Mouse (Mus musculus): ENCODE data around the gene Tle2.
A peak's percentile ranks its signal among the peaks of the same experiment; 100 is the strongest.

The Tle2 gene

DNA sequence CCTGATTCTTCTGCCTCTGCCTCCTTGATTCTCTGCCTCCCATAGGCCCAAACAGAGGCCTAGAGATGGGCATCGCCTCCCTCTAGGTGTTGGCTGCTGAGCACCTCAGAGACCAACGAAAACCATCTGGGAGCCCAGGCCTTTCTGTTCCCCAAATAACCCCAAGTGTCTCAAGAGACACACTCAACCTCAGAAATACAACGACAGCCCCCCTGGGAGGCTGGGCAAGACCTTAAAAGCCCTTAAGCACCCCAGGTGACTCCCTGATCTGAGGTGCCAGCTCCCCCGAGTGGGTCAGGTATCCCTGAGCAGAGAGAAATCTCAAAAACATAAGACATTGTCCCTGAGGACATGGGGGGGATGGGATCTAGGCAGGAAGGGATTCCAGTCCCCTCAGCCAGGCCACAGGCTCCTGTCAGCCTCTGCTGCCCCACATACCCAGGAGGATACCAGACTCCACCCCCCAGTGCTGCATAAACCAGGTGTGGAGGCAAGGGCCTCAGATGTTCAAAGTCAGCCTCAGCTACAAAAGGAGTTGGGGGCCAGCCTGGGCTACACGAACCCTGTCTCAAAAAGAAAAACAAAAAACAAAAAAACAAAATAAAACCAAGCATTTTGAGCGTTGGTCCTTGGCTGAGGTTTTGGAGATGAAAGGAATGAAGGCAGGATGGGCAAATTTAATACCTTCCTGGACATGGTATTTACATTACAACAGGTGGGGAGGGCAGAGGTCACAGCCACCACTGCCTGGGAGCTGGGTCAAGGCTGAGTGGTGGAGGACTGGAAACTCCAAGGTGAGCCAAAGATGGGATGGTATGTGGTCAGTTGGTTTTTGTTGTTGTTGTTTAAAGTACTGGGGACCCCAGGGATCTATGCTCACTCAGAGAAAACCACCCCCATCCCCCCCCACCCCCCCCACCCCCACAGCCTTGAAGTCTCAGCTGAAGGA, 20.3 kb upstream of the Tle2 start:
- DNase-seq (ENCODE audit: low read depth in 1 of 2, low spot score in 2 of 2), result no peak

- no peak for DNase-seq (ENCODE audit: low read depth in 1 of 2, low spot score in 2 of 2)
Observed at GRCm38 (mm10) chr10:81556282-81556681, 18.1 kb upstream of the Tle2 start.

DNA sequence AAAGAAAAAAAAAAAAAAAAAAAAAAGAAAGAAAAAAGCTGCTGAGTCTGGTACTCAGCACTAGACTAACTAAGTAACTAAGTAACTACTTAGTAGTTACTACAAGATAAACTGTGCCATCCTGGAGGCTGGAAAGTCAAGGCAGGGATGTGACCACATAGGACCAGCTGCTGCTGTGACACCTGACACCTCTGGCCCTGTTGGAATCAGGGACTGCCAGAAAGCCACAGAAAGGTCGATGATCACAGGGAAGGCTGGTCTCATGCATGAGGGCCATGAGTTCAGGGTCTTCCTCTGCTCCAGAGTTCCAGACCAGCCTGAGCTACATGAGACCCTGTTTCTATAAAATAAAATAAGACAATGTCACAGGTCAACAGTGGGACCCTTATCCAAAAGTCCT, 16.9 kb upstream of the Tle2 start:
- DNase-seq (ENCODE audit: low read depth in 1 of 2, low spot score in 2 of 2), result no peak

DNA sequence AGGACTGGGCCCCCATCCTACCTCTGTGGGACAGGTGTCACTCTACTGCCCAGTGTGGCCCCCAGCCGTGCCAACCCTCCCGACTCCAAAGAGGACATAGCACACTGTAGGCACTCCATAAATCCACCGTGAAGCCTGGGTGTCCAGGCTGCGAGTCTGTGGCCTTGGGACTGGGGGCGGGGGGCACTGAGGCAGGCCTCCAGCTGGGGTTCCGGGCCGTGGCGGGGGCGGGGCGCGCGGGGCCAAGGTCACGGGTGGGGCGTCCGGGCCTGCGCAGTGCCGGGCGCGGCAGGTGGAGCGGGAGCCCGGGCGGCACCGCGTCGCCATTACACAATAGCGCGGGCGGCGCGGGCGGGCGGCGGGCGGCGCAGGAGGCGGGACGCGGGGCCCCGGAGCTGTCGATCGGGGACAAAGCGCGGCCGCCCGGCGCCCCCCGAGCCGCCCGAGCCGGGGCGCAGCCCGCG, 15.2 kb upstream of the Tle2 start, which contains the start of gene Aes:
Gene Aes (plus strand): TSS at position 326 of the 464 bp plus-strand sequence.
- no peak for DNase-seq (ENCODE audit: low read depth in 1 of 2, low spot score in 2 of 2)

GRCm38 (mm10) chr10:81559627-81560539, 14.5 kb upstream of the Tle2 start:
- no peak for DNase-seq (ENCODE audit: low read depth in 1 of 2, low spot score in 2 of 2)

GRCm38 (mm10) chr10:81560719-81561459, 13.5 kb upstream of the Tle2 start:
- DNase-seq (ENCODE audit: low read depth in 1 of 2, low spot score in 2 of 2), result no peak

GRCm38 (mm10) chr10:81562411-81562810, 11.9 kb upstream of the Tle2 start:
- DNase-seq (ENCODE audit: low read depth in 1 of 2, low spot score in 2 of 2), result no peak

GRCm38 (mm10) chr10:81563481-81563880, 10.9 kb upstream of the Tle2 start:
- no peak for DNase-seq (ENCODE audit: low read depth in 1 of 2, low spot score in 2 of 2)

GRCm38 (mm10) chr10:81564216-81564615, 10.1 kb upstream of the Tle2 start:
- DNase-seq (ENCODE audit: low read depth in 1 of 2, low spot score in 2 of 2), result no peak

GRCm38 (mm10) chr10:81564734-81565133, 9.6 kb upstream of the Tle2 start:
- no peak for DNase-seq (ENCODE audit: low read depth in 1 of 2, low spot score in 2 of 2)

DNA sequence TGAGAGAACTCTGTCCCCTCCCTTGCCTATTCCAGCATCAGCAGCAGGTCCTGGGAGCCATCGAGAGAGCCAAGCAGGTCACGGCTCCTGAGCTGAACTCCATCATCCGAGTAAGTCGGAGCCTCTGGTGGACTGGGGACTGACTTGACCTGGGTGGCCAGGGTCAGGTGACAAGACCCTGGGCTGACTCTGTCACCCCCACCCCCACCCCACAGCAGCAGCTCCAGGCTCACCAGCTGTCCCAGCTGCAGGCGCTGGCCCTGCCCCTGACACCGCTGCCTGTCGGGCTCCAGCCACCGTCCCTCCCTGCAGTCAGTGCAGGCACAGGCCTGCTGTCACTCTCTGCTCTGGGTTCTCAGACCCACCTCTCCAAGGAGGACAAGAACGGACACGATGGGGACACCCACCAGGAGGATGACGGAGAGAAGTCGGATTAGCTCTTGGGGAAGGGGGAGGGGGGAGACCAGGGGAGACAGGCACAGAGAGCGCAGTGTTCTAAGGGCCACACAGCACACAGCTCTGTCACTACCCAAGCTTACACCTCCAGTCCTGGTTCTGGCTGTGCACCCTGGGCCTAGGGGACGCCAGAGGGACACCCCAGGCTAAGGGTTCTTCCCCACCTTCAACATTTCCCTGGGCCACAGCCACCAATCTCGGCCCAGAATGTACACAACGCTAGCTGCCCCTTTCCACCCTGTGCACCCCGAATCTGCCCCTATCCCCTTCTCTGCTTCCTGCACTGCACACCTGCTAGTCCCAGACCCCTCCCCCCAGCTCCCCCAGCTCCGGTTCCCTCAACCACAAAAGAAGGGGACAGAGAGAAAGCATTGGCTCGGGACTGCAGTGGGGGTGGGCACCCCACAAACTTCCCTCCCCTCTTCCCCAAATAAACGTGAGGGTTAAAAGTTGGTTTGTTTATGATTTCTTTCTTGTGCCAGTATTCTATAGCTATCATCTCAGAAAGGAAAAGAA, 8.8 kb upstream of the Tle2 start:
- DNase-seq (ENCODE audit: low read depth in 1 of 2, low spot score in 2 of 2), result no peak

DNA sequence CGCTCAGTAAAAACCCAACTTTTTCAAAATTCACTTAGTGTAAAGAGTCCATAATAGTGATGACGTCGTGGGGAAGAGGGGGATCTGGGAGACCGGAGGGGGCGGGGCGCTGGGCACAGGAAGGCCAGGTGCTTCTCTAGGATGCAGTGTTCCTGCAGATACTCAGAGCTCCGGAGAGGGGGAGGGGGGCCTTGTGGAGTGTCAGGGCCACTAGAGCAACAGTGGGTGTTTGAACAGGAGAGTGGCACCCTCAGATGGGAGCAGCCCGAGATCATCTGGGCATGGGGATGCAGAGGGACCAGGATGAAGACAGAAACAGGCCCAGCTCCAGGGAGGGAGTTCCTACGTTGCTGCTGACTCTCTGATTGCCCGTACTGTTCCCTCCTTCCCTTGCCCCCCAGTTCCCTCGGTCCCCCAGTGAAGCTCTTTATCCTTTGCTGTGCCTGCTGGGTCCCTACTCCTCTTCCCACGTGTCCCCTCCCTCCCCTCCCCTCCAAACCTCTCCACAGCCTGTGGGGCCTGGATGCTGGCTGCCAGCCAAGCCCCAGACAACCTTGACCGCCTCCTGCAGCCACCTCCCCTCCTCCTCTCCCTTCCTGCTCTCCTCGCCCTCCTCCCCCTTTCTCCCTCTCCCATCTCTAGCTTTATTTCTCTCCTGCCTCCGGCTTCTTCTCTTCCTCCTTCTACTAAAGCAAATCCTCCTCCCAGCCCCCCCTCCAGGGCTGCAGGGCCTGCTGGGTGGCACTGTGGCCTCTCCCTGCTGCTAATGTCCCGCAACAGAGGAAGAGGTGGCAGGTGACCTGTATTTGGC, 5.8 kb upstream of the Tle2 start:
- DNase-seq (ENCODE audit: low read depth in 1 of 2, low spot score in 2 of 2), result no peak

DNA sequence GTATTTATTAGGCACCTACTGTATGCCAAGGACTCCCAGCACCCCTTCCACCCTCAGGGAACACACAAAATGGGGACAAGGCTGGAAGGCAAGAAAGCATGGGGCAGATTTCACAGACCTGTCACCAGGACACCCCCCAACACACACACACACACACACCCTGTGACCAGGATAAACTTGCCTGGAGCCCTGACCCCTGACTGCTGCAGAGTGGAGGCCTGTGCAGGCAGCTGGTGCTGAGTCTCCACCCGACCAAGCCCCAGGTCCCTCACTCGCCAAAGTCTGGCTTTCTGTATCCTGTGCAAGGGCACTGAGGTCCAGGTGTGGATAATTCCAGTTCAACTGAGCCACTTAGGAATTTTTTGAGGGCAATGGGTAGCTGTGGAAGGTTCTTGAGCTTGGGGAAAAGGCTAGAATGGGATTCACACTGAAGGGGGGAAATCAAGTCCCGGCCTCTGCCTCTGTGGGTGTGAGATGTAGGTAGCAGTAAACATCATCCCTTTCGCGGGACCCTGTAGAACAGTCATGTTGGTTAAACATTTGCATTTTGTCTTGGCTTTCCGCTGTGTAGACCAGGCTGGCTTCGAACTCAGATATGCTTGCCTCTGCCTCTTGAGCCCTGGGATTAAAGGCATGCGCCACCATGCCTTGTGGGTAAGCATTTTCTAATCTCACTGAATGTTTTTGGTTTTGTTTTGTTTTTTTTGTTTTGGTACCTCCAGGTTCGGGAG, 4.7 kb upstream of the Tle2 start:
- no peak for DNase-seq (ENCODE audit: low read depth in 1 of 2, low spot score in 2 of 2)

DNA sequence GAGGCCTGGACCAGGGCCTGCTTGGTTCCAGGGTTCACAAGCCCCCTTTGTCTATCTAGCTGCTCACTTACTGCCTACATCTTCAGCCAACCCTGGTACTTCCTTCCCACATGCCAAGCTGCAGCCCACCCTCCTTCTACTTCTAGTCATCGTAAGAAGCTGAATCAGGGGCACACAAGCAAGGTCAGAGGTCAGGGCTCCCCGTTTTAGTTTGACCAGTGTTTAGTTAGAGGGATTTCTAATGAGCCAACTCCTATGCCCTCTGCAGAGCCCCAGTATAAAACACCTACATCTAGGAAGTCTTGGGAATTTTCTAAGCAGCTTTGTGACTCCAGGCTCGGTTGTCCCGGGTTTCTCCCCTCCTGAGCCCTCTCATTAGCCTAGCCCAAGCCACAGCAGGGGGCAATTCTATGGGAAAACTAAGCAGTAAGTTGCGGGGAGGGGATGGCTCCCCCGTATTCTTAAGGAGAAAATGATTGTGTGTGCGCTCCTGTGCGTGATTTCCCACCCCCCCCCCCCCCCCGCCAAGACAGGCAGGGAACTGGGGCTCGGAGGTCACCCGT, 4.0 kb upstream of the Tle2 start:
- DNase-seq (ENCODE audit: low read depth in 1 of 2, low spot score in 2 of 2), result no peak

DNA sequence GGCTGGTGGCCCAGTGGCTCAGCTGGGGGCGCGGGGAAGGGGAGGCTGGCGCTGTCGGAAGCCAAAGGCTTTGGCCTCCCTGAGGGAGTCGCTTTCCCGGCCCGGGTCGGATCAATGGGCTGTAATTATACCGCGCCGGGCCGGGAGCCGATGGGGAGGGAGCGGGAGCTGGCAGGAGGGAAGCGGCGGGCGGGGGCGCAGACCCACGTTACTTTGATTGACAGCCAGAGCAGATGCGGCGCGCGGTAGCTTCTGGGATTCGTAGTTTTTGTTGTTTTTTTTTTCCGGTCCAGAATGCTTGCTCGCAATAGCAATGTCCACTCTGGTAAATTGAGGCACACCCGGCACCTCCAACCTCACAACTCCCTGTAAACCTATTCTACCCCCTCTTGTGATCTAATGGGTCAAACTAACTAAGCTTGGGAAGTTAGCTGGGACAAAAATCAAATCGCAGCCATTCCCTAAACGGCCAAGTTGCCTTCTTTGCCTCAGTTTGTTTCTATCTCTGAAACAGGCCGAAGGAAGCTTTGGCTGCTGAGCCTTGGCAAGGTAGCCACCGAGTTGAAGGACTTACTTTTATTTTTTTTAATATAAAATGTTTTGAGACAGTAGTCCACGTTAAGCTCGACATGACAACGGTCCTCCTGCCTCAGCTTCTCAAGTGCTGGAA, 3.4 kb upstream of the Tle2 start:
- peak; percentile 33 to 66 for DNase-seq (ENCODE audit: low read depth in 1 of 2, low spot score in 2 of 2)

- DNase-seq (ENCODE audit: low read depth in 1 of 2, low spot score in 2 of 2), result peak; percentile 74 to 80
Observed at GRCm38 (mm10) chr10:81571501-81571876, 2.9 kb upstream of the Tle2 start.

DNA sequence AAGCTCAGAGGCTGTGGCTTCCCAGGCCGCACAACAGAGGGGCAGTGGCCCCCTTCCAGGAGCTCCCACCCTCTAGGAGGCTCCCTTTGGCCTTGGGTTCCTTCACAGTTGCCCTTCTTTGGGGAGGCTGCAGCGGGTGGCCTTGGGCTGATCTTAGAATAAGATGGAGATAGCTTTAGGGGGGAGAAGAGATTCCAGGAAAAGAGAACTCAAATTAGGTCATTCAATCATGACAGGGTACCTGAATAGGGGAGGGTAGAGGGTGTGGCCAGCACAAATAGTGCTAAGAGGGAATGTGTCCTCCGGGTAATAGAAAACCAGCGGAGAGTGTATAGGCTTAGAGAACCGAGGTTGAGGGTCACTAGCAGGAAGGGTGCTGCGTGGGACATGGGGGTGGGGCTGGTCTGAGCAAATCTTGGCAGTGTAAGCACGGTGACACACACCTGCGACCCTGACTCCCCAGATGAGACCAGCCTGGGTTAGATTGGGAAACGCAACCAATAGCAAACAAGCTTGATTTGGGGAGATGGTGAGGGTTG, 2.2 kb upstream of the Tle2 start:
- no peak for DNase-seq (ENCODE audit: low read depth in 1 of 2, low spot score in 2 of 2)
